Mouse (Mus musculus) stomach, postnatal 0 days (tissue): Measurements from ENCODE around the gene Zfhx3.

Experiments
- CTCF ChIP-seq: IDR thresholded peaks from 2 replicates; pipeline ENCODE4 v1.5.1; 2016; ENCODE audit warnings: antibody characterized with exemption, low read depth, mild to moderate bottlenecking, moderate library complexity
- EP300 ChIP-seq: optimal IDR thresholded peaks from 2 replicates; pipeline ENCODE3; 2016; ENCODE audit warnings: antibody characterized with exemption

- TF ChIP-seq CTCF (no peak), EP300 (no peak)
Measured at GRCm38 (mm10) chr8:108962516-108962915, 1020.1 kb downstream of the Zfhx3 start.
